Mouse (Mus musculus): ENCODE data around the gene Ctdspl2.

Ctdspl2 gene

GRCm38 (mm10) chr2:122059365-122060115 lies 103.7 kb downstream of the Ctdspl2 start:
- DNase-seq (ENCODE audit: low spot score in 2 of 2), result no peak

Data from frontal cortex, postnatal 10 days (tissue).